Mouse (Mus musculus) MEL-GATA-1-ER (cell line): ENCODE results near the gene Wdr72.

ENCODE experiments used
- DNase-seq: peaks from one replicate; pipeline ENCODE4 v3.0.0-alpha.2; 2012; ENCODE audit warnings: low read depth; ENCODE audit errors: extremely low read depth

The Wdr72 gene

GRCm38 (mm10) chr9:74228272-74228671 is 118.1 kb downstream of the Wdr72 start:
- DNase-seq = no peak

- no peak for DNase-seq
These were observed 131.1 kb downstream of the Wdr72 start for GRCm38 (mm10) chr9:74241292-74241691.

GRCm38 (mm10) chr9:74248084-74248483 is 137.9 kb downstream of the Wdr72 start:
- DNase-seq = no peak

GRCm38 (mm10) chr9:74249486-74249885 is 139.3 kb downstream of the Wdr72 start:
- no peak for DNase-seq

GRCm38 (mm10) chr9:74250522-74250921 is 140.4 kb downstream of the Wdr72 start:
- no peak for DNase-seq

GRCm38 (mm10) chr9:74258389-74258788 is 148.2 kb downstream of the Wdr72 start:
- no peak for DNase-seq

- no peak for DNase-seq
These were observed 167.7 kb downstream of the Wdr72 start for GRCm38 (mm10) chr9:74277752-74278385.

- no peak for DNase-seq
These were observed 171.9 kb downstream of the Wdr72 start for GRCm38 (mm10) chr9:74282072-74282471.

- no peak for DNase-seq
These were observed 176.1 kb downstream of the Wdr72 start for GRCm38 (mm10) chr9:74286210-74286609.

GRCm38 (mm10) chr9:74294479-74294878 is 184.3 kb downstream of the Wdr72 start:
- no peak for DNase-seq

- no peak for DNase-seq
These were observed 208.6 kb downstream of the Wdr72 start for GRCm38 (mm10) chr9:74318771-74319170.

- no peak for DNase-seq
These were observed 214.2 kb downstream of the Wdr72 start for GRCm38 (mm10) chr9:74324089-74324924.

GRCm38 (mm10) chr9:74324925-74325295 is 214.8 kb downstream of the Wdr72 start:
- DNase-seq = no peak

- no peak for DNase-seq
These were observed 215.8 kb downstream of the Wdr72 start for GRCm38 (mm10) chr9:74325981-74326380.

GRCm38 (mm10) chr9:74328821-74329220 is 218.7 kb downstream of the Wdr72 start:
- DNase-seq = no peak

- DNase-seq = no peak
These were observed 220.7 kb downstream of the Wdr72 start for GRCm38 (mm10) chr9:74330706-74331495.

GRCm38 (mm10) chr9:74332321-74332720 is 222.2 kb downstream of the Wdr72 start:
- no peak for DNase-seq
